8 mouse cellular contexts compared by ENCODE assay signal in genomic region chr9:99242533-99243189, GRCm38 (mm10). TPM values are rescaled to one million over a fixed set of nuclear protein-coding genes. Genes with fewer than 3 reads are reported as not detected.
DNase-seq lines count a peak whose midpoint lies in the region; ATAC-seq and TF ChIP-seq lines count a peak whose summit lies in the region.

No protein-coding gene starts in this region.

- no peak; the same call in 1 of the 2 replicates for ATAC-seq in heart, embryonic 15.5 days (replicated peaks; ENCODE audit: insufficient number of reproducible peaks, insufficient read depth, low FRiP score, low read depth)
- ATAC-seq in stomach, embryonic 14.5 days (ENCODE audit: insufficient number of reproducible peaks, insufficient read depth, low FRiP score, low read depth) = peak; percentile 20; the same call in 1 of the 2 replicates

- H3K79me2 ChIP-seq in liver, adult 2 months (ENCODE audit: control insufficient read depth, insufficient read depth, low read length) = no peaks in the 10 kb centered on the region; the same call in 1 of the 2 replicates

- peak overlapping the region; percentile 68 for H3K4me3 ChIP-seq in layer of hippocampus, adult 2 months
- H3K4me3 ChIP-seq in bone marrow macrophage, adult 2 months (ENCODE audit: insufficient read depth, low read length) = peak overlapping the region; percentile 72
- H3K4me3 ChIP-seq in heart, embryonic 15.5 days = peak overlapping the region; percentile 94
- peak overlapping the region; percentile 67 for H3K4me3 ChIP-seq in liver, adult 2 months (ENCODE audit: insufficient read depth, low read depth, low read length)
- H3K4me3 ChIP-seq in stomach, embryonic 14.5 days (ENCODE audit: low read depth, low read length) = peak overlapping the region; percentile 72

- no peak; the same call in 1 of the 2 replicates for TF ChIP-seq CTCF in layer of hippocampus, adult 2 months (conservative IDR thresholded peaks at IDR 0.05)
- TF ChIP-seq CTCF in bone marrow macrophage, adult 2 months (IDR thresholded peaks at IDR 0.05; ENCODE audit: low read depth, low read length) = 0 out of 2 replicates have a peak, but pooled peaks have one; percentile 19
- no peak for TF ChIP-seq CTCF in liver, adult 2 months (IDR thresholded peaks at IDR 0.05; ENCODE audit: low read depth, low read length)

- H3K4me1 ChIP-seq in bone marrow macrophage, adult 2 months (ENCODE audit: control insufficient read depth, insufficient read depth, low read length) = peaks cover 15% of the 10 kb centered on the region
- peaks cover 12% of the 10 kb centered on the region for H3K4me1 ChIP-seq in heart, embryonic 15.5 days (replicated peaks)
- H3K4me1 ChIP-seq in liver, adult 2 months (ENCODE audit: control insufficient read depth, insufficient read depth, low read length) = peaks cover 2% of the 10 kb centered on the region; the same call in 1 of the 2 replicates
- peaks cover 6% of the 10 kb centered on the region; the same call in 1 of the 2 replicates for H3K4me1 ChIP-seq in stomach, embryonic 14.5 days (ENCODE audit: control insufficient read depth, insufficient read depth, low read length)

- no peaks in the 10 kb centered on the region for H3K36me3 ChIP-seq in heart, embryonic 15.5 days
- H3K36me3 ChIP-seq in liver, adult 2 months (ENCODE audit: control insufficient read depth, insufficient read depth, low read length) = no peaks in the 10 kb centered on the region
- H3K36me3 ChIP-seq in stomach, embryonic 14.5 days (ENCODE audit: control insufficient read depth, insufficient read depth, low read length) = no peaks in the 10 kb centered on the region

- no peak for TF ChIP-seq POLR2A in bone marrow macrophage, adult 2 months (IDR thresholded peaks at IDR 0.05; ENCODE audit: borderline replicate concordance, low read depth, low read length)
- TF ChIP-seq POLR2A in liver, adult 2 months (IDR thresholded peaks at IDR 0.05; ENCODE audit: extremely low read depth, insufficient read depth, low read length) = no peak

- H3K27me3 ChIP-seq in heart, embryonic 15.5 days = no peaks in the 10 kb centered on the region
- no peaks in the 10 kb centered on the region for H3K27me3 ChIP-seq in liver, adult 2 months (ENCODE audit: control insufficient read depth, insufficient read depth, low read length)
- no peaks in the 10 kb centered on the region for H3K27me3 ChIP-seq in stomach, embryonic 14.5 days (ENCODE audit: control insufficient read depth, insufficient read depth, low read length)

- DNase-seq in layer of hippocampus, adult 2 months (ENCODE audit: low spot score in 2 of 2) = peak in 1 of 2 experiments; percentile 6
- DNase-seq in layer of hippocampus, adult 8-10 months (ENCODE audit: low spot score in 2 of 2) = no peak
- DNase-seq in liver, adult 2 months (ENCODE audit: extremely low read depth, low read depth, low spot score) = no peak
- no peak for DNase-seq in frontal cortex, postnatal 14 days (ENCODE audit: low spot score in 2 of 2)
- DNase-seq in adrenal gland, adult 2 months = no peak

- no peaks in the 10 kb centered on the region for H3K9me3 ChIP-seq in heart, embryonic 15.5 days (replicated peaks)
- H3K9me3 ChIP-seq in stomach, embryonic 14.5 days (ENCODE audit: control insufficient read depth, low read depth, low read length) = no peaks in the 10 kb centered on the region

- 5% methylated on average over 17 of the region's 17 CpGs for WGBS in heart, embryonic 15.5 days
- WGBS in liver, adult 2 months = 6% methylated on average over 17 of the region's 17 CpGs
- WGBS in stomach, embryonic 14.5 days = 5% methylated on average over 17 of the region's 17 CpGs

- H3K4me2 ChIP-seq in heart, embryonic 15.5 days = peak overlapping the region; percentile 68
- H3K4me2 ChIP-seq in stomach, embryonic 14.5 days (replicated peaks; ENCODE audit: low read depth, low read length) = peak overlapping the region; percentile 61

- H3K27ac ChIP-seq in layer of hippocampus, adult 2 months = peak overlapping the region; percentile 94
- H3K27ac ChIP-seq in bone marrow macrophage, adult 2 months (ENCODE audit: insufficient read depth, low read depth, low read length) = peak overlapping the region; percentile 30
- H3K27ac ChIP-seq in heart, embryonic 15.5 days = peak overlapping the region; percentile 70
- H3K27ac ChIP-seq in liver, adult 2 months (replicated peaks; ENCODE audit: insufficient read depth, low read depth, low read length) = peak overlapping the region; percentile 55
- H3K27ac ChIP-seq in stomach, embryonic 14.5 days (ENCODE audit: low read length) = no peak overlapping the region

- H3K9ac ChIP-seq in heart, embryonic 15.5 days = peak overlapping the region; percentile 82
- peak overlapping the region; percentile 57 for H3K9ac ChIP-seq in liver, adult 2 months (ENCODE audit: low read depth, low read length)
- H3K9ac ChIP-seq in stomach, embryonic 14.5 days (replicated peaks; ENCODE audit: low read depth, low read length) = no peak overlapping the region

RNA-seq across cellular contexts. Expression of gene Cep70, which starts 0.5 kb away (rescaled TPM):
- 10 to 100 TPM; 27.5 to 34.0 TPM for total RNA-seq in layer of hippocampus, adult 2 months (2021)
- total RNA-seq in layer of hippocampus, adult 8-10 months (2022) = 10 to 100 TPM; 24.5 to 34.6 (median 28.8) TPM
- polyA plus RNA-seq in bone marrow macrophage, adult 2 months (2012; ENCODE audit: insufficient read depth, insufficient read length, missing spikeins) = 19.3 and 21.8 TPM in 2 replicates
- 20.9 and 22.7 TPM in 2 replicates for polyA plus RNA-seq in heart, embryonic 15.5 days (2015; fragmentation: Nextera tagmentation; extraction: Ambion mirVana)
- 6.1 and 9.4 TPM in 2 replicates for total RNA-seq in liver, adult 2 months (2014; rRNA removed)
- 0.68 and 0.70 TPM in 2 replicates for polyA plus RNA-seq in liver, adult 2 months (2012; rRNA removed)
- 32.4 and 37.9 TPM in 2 replicates for polyA plus RNA-seq in stomach, embryonic 14.5 days (2014; fragmentation: Nextera tagmentation; extraction: Ambion mirVana)
- 10 to 100 TPM in 1 of 2 experiments, 1 to 10 TPM in 1; 8.0 to 11.2 TPM for total RNA-seq in adrenal gland, adult 2 months (2021)
- 0.86 and 1.3 TPM in 2 replicates for polyA plus RNA-seq in adrenal gland, adult 2 months (2012; rRNA removed)

RNA-seq across cellular contexts. Expression of gene Faiml, which starts 5.6 kb away (rescaled TPM):
- total RNA-seq in layer of hippocampus, adult 2 months (2021) = not detected
- not detected for total RNA-seq in layer of hippocampus, adult 8-10 months (2022)
- not detected in 2 replicates for polyA plus RNA-seq in bone marrow macrophage, adult 2 months (2012; ENCODE audit: insufficient read depth, insufficient read length, missing spikeins)
- polyA plus RNA-seq in heart, embryonic 15.5 days (2015; fragmentation: Nextera tagmentation; extraction: Ambion mirVana) = not detected in 2 replicates
- not detected in 2 replicates for total RNA-seq in liver, adult 2 months (2014; rRNA removed)
- polyA plus RNA-seq in liver, adult 2 months (2012; rRNA removed) = not detected in 2 replicates
- not detected in 2 replicates for polyA plus RNA-seq in stomach, embryonic 14.5 days (2014; fragmentation: Nextera tagmentation; extraction: Ambion mirVana)
- total RNA-seq in adrenal gland, adult 2 months (2021) = not detected
- not detected in 2 replicates for polyA plus RNA-seq in adrenal gland, adult 2 months (2012; rRNA removed)
